Mouse (Mus musculus) macrophage (primary cell): ENCODE measurements around the gene Ghrh. TPM values are rescaled to one million over a fixed set of nuclear protein-coding genes. Genes with fewer than 3 reads are reported as not detected.

ENCODE experiments used
- H3K27ac ChIP-seq: fragments of 350-480 bp; formaldehyde crosslinking; 2 replicates; pipeline ENCODE4 v1.9.0; 2021
- H3K36me3 ChIP-seq: fragments of 350-480 bp; formaldehyde crosslinking; 2 replicates; pipeline ENCODE4 v1.9.0; 2021; ENCODE audit errors: inconsistent target
- H3K4me3 ChIP-seq: fragments of 350-480 bp; formaldehyde crosslinking; 2 replicates; pipeline ENCODE4 v1.9.0; 2021; ENCODE audit errors: inconsistent target
- H3K79me2 ChIP-seq: fragments of 350-480 bp; formaldehyde crosslinking; 2 replicates; pipeline ENCODE4 v1.9.0; 2021; ENCODE audit errors: inconsistent target
- WGBS: methylation state at CpG from one replicate; pipeline ENCODE4 v1.1.7; 2026; ENCODE audit warnings: inconsistent platforms; ENCODE audit not compliant: missing documents; 5-methylcytosine and 5-hydroxymethylcytosine counted together
- polyA plus RNA-seq: library from polyadenylated mRNA; stranded (reverse); fragments of 250-400 nt; gene quantifications from 3 replicates; pipeline ENCODE4 v1.2.4, GENCODE M21; 2018; ENCODE audit warnings: inconsistent platforms

Ghrh gene
- polyA plus RNA-seq, 1 experiment from 2014 or later: not detected

- Histone ChIP-seq H3K4me3 (no peak overlapping the region), H3K27ac (no peak overlapping the region), H3K36me3 (peaks cover 5% of the 10 kb centered on the region; the same call in 1 of the 2 replicates), H3K79me2 (no peaks in the 10 kb centered on the region)
- WGBS: 97% methylated on average over 5 of the region's 5 CpGs
Observed at GRCm38 (mm10) chr2:157332059-157332458, 15.2 kb downstream of the Ghrh start.

GRCm38 (mm10) chr2:157328570-157328969 lies 18.7 kb downstream of the Ghrh start:
- H3K27ac ChIP-seq: no peak overlapping the region
- H3K36me3 ChIP-seq: peaks cover 16% of the 10 kb centered on the region; the same call in 1 of the 2 replicates
- H3K4me3 ChIP-seq: no peak overlapping the region
- no peaks in the 10 kb centered on the region for H3K79me2 ChIP-seq
- WGBS: 93% methylated on average over 10 of the region's 11 CpGs

- no peak overlapping the region for H3K27ac ChIP-seq
- peaks cover 18% of the 10 kb centered on the region; the same call in 1 of the 2 replicates for H3K36me3 ChIP-seq
- 94% methylated on average over 5 of the region's 5 CpGs for WGBS
- H3K4me3 ChIP-seq: no peak overlapping the region
- H3K79me2 ChIP-seq: no peaks in the 10 kb centered on the region
Observed at GRCm38 (mm10) chr2:157328106-157328505, 19.2 kb downstream of the Ghrh start.

- Histone ChIP-seq H3K36me3 (peaks cover 45% of the 10 kb centered on the region), H3K4me3 (no peak overlapping the region), H3K27ac (no peak overlapping the region), H3K79me2 (no peaks in the 10 kb centered on the region)
- 50% methylated on average over 2 of the region's 2 CpGs for WGBS
Observed at GRCm38 (mm10) chr2:157325238-157325637, 22.1 kb downstream of the Ghrh start.

DNA sequence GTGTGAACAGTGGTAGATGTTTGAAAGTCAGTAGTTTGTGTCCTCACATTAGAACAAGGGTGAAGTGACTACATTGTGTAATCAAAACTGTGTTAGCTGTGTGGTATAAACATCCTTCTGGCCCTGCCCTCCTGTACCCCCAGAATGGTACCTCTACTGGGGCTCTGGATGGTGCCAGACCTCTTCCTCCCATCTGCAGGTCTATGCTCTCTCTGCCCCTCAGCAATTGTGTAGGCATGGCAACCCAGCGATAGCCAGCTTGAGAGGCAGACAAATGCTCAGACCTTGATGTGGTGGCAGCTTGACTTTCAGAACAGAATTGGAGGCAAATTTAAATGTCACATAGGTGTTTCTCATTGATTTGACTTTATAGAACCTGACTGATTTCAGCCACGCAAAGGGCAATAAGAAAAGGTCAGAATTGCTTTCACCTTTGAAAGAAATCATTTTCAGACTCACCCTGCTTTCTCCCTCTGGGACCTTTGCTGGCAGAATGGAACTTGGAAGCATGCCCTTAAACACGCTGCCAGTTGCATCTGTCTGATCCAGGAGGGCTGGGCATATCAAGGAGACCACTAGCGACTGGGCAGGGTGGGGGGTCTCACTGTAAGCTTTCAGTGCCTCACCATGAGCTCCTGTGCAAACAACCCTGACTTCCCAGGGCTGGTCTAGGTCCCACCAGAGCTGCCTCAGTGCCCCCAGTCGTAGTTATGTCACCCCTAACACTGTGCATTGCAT lies 25.1 kb downstream of the Ghrh start:
- WGBS: 95% methylated on average over 5 of the region's 5 CpGs
- Histone ChIP-seq H3K27ac (no peak overlapping the region), H3K36me3 (peaks cover 60% of the 10 kb centered on the region)

GRCm38 (mm10) chr2:157320886-157321285 lies 26.4 kb downstream of the Ghrh start:
- H3K36me3 ChIP-seq: peaks cover 62% of the 10 kb centered on the region
- H3K4me3 ChIP-seq: no peak overlapping the region
- WGBS: 90% methylated on average over 5 of the region's 5 CpGs
- H3K79me2 ChIP-seq: no peaks in the 10 kb centered on the region
- H3K27ac ChIP-seq: no peak overlapping the region

More for the DNA sequence above, 25.1 kb downstream of the Ghrh start:
- no peak overlapping the region for H3K4me3 ChIP-seq
- no peaks in the 10 kb centered on the region for H3K79me2 ChIP-seq

GRCm38 (mm10) chr2:157320135-157320534 lies 27.2 kb downstream of the Ghrh start:
- no peaks in the 10 kb centered on the region for H3K79me2 ChIP-seq
- no peak overlapping the region for H3K27ac ChIP-seq
- peaks cover 70% of the 10 kb centered on the region for H3K36me3 ChIP-seq
- 99% methylated on average over 8 of the region's 8 CpGs for WGBS
- no peak overlapping the region for H3K4me3 ChIP-seq

DNA sequence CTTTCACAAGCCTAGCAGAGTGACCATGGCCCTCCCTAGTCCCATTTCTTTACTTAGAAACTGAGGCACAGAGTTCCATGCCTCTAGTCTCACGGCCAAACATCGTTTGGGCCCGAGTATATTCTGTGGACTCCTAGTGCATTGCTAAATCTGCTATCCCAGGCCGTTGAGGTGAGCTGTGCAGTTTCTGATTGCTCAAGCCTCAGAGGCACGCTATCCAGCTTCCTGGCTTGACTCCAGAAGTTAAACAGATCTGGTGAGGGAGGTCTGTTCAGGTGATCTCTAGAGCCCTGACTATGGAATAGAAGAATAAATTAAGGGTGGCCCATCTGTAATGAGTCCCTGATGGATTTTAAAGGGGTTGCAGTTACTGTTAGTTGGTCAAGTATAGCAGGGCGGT lies 30.1 kb downstream of the Ghrh start:
- Histone ChIP-seq H3K36me3 (peaks cover 82% of the 10 kb centered on the region), H3K27ac (no peak overlapping the region), H3K79me2 (no peaks in the 10 kb centered on the region), H3K4me3 (no peak overlapping the region)
- 84% methylated on average over 6 of the region's 6 CpGs for WGBS

- H3K4me3 ChIP-seq: no peak overlapping the region
- H3K79me2 ChIP-seq: no peaks in the 10 kb centered on the region
- 95% methylated on average over 10 of the region's 14 CpGs for WGBS
- peaks cover 82% of the 10 kb centered on the region for H3K36me3 ChIP-seq
- H3K27ac ChIP-seq: no peak overlapping the region
Observed at GRCm38 (mm10) chr2:157316358-157316933, 30.9 kb downstream of the Ghrh start.

- Histone ChIP-seq H3K27ac (no peak overlapping the region), H3K4me3 (no peak overlapping the region), H3K79me2 (no peaks in the 10 kb centered on the region), H3K36me3 (peaks cover 81% of the 10 kb centered on the region)
- WGBS: 96% methylated on average over 6 of the region's 6 CpGs
Observed at GRCm38 (mm10) chr2:157315486-157315885, 31.8 kb downstream of the Ghrh start.

GRCm38 (mm10) chr2:157314310-157314709 lies 33.0 kb downstream of the Ghrh start:
- WGBS: 98% methylated on average over 7 of the region's 7 CpGs
- no peaks in the 10 kb centered on the region for H3K79me2 ChIP-seq
- no peak overlapping the region for H3K27ac ChIP-seq
- no peak overlapping the region for H3K4me3 ChIP-seq
- peaks cover 79% of the 10 kb centered on the region for H3K36me3 ChIP-seq

- 100% methylated on average over 3 of the region's 3 CpGs for WGBS
- H3K27ac ChIP-seq: no peak overlapping the region
Observed at GRCm38 (mm10) chr2:157313718-157314117, 33.6 kb downstream of the Ghrh start.

GRCm38 (mm10) chr2:157310963-157311637 lies 36.2 kb downstream of the Ghrh start:
- Histone ChIP-seq H3K4me3 (no peak overlapping the region), H3K79me2 (no peaks in the 10 kb centered on the region), H3K27ac (no peak overlapping the region), H3K36me3 (peaks cover 84% of the 10 kb centered on the region)
- WGBS: 95% methylated on average over 6 of the region's 6 CpGs

More at GRCm38 (mm10) chr2:157313718-157314117, 33.6 kb downstream of the Ghrh start:
- Histone ChIP-seq H3K36me3 (peaks cover 85% of the 10 kb centered on the region), H3K79me2 (no peaks in the 10 kb centered on the region), H3K4me3 (no peak overlapping the region)

DNA sequence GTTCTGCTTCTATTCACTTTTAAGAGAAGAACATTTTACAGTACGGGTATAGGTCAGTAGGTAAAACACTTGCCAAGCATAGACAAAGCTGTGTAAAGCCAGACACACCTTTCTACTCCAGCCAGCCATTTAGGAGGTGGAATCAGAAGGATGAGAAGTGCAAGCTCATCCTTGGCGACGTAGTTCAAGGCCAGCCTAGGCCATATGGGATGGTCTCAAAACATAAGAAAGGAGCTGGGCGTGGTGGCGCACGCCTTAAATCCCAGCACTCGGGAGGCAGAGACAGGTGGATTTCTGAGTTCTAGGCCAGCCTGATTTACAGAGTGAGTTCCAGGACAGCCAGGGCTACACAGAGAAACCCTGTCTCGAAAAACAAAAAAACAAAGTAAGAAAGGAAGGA lies 37.7 kb downstream of the Ghrh start:
- H3K27ac ChIP-seq: no peak overlapping the region
- H3K79me2 ChIP-seq: no peaks in the 10 kb centered on the region
- H3K4me3 ChIP-seq: no peak overlapping the region
- 95% methylated on average over 8 of the region's 8 CpGs for WGBS
- H3K36me3 ChIP-seq: peaks cover 81% of the 10 kb centered on the region
